Mouse (Mus musculus) olfactory bulb, adult 2 months (tissue): ENCODE data around the gene Sirt2.

Experiments used
- CTCF ChIP-seq: fragments of 200-500 bp; IDR thresholded peaks from 2 replicates; pipeline ENCODE4 v1.5.1; 2012; ENCODE audit warnings: low read depth, mild to moderate bottlenecking, low read length, moderate library complexity; ENCODE audit not compliant: insufficient read depth
- POLR2A ChIP-seq: fragments of 200-500 bp; IDR thresholded peaks from 2 replicates; pipeline ENCODE4 v1.6.1; 2012; ENCODE audit warnings: mild to moderate bottlenecking, low read depth, low read length, moderate library complexity; ENCODE audit not compliant: insufficient read depth

GRCm38 (mm10) chr7:28771867-28772266 is 5.3 kb downstream of the Sirt2 start:
- TF ChIP-seq CTCF (no peak), POLR2A (no peak)
